Mouse (Mus musculus) heart, postnatal 4 days (tissue): ENCODE results near the gene Samhd1. TPM values are rescaled to one million over a fixed set of nuclear protein-coding genes. Genes with fewer than 3 reads are reported as not detected.

Experiments
- DNase-seq: peaks from one replicate; pipeline ENCODE4 v3.0.0; 2021
- total RNA-seq, 2 experiments: library from RNA; stranded (reverse); gene quantifications; 2 replicates each; pipeline ENCODE4 v1.2.3; 2021

Gene Samhd1
- total RNA-seq, 2 experiments from 2014 or later = 21.8 to 22.9 TPM

DNA sequence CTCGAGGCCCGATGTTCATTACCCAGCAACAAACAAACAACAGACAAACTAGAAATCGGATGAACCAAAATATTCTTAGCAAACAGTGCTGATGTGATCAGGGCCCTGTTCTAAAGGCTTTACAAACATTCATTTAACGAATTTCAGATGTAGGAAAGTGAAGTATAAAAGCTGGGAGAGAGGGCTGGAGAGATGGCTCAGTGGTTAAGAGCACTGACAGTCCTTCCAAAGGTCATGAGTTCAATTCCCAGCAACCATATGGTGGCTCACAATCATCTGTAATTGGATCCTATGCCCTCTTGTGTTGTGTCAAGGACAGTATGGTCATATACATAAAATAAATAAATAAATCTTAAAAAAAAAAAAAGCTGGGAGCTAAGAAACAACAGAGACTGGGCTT, 1.1 kb upstream of the Samhd1 start:
- DNase-seq = no peak

DNA sequence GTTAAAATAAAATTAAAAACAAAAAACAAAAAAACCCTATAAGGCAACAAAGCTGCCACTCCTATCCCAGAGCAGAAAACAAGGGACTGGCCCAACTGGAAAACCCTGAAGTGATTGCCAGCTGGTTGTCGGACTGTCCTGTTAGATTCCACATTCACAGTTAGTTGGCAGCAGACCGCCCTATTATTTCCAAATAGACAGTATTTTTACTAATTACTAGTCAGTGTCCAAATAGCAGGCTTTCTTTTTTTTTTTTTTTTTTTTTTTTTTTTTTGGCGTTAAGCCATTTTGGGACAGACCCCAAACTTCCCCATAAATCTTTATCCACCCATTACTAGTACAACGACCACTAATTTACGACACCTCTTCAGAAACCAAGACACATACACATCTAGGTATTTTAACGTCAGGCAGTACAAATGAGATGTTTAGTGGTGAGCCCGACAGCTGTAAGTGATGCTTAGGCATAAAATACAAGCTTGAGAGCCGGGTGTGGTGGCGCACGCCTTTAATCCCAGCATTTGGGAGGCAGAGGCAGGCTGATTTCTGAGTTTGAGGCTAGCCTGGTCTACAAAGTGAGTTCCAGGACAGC, 560 bp upstream of the Samhd1 start:
- peak; percentile 11 for DNase-seq

DNA sequence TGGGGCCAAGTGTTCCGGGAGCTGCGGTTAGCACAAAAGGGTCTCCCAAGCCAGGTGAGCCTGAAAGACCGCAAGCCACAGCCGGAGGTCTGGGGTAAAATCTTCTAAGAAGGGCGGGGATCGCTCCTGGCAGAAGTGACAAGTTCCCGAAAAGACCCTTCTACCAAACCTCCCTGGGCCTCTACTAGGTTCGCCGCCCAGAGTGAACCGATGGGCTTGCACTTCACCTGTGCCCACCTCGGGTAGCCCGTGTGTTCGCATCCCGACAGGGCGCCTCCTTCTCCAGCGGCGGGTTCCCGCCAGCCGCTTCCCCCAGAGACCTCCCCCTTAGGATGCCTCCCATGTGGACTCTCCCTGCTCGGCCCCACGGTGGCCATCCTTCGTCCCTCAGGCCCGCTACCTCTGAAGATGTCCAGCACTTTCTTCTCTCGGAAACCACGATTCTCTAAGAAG, 560 bp downstream of the Samhd1 start:
- peak; percentile 47 for DNase-seq

DNA sequence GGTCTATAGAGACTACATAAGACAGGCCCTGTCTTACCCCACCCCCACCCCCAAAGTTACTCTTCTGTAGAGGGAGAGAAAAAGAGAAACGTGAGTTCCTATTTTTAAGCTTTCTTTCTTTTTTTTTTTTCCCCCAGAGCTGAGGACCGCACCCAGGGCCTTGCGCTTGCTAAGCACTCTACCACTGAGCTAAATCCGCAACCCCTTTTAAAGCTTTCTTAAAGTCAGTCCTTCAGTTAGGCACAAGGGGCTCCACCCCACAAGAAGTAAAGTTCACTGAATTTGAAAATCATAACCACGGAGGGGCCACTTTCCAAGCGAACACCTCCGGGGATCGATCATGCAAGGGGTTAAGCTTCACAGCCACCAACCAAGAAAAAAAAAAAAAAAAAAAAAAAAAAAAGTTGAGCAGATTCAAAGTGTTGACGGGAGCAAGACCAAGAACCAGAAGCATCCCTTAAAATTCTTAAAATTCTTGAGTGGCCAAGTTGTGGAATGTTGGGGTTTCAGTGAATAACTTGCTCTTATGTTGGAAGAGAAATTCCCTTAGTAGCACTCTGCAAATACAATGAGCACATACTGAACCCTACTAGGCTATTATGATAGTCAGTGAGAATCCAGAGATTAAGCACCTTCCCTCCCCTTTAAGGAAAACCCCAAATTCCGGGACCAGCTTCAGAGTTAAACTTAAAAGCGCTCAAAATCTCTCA, 1.1 kb downstream of the Samhd1 start:
- DNase-seq = no peak

DNA sequence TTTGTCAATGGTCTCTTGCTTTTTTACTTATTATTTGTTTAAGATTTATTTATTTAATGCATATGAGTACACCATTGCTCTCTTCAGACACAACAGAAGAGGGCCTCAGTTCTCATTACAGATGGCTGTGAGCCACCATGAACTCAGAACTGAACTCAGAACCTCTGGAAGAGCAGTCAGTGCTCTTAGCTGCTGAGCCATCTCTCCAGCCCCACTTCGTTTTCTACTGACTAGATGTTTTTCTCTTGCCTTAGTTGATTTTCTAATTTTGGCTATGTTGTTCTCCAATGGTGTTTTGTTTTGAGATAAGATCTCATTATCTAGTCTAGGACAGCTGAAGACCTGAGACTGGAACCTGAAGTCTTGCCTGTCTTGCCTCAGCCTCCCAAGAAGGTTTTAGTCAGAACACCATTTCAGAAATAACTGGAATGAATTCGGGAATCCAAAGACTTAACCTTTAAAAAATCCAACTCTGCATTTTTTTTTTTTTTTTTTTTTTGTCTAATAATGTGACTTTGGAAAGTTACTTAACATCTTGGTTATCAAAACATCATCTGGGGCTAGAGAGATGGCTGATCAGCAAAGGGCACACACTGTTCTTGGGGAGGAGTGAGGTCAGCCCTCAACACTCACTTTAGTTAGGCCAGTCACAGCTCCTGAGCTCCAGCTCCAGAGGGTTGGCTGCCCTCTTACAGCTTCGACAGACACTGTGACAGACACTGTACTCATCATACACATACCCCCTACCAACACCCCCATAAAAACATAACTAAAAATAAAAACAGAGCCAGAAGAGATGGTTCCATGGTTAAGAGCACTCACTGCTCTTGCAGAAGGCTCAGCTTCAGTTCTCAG, 2.2 kb downstream of the Samhd1 start:
- no peak for DNase-seq

DNA sequence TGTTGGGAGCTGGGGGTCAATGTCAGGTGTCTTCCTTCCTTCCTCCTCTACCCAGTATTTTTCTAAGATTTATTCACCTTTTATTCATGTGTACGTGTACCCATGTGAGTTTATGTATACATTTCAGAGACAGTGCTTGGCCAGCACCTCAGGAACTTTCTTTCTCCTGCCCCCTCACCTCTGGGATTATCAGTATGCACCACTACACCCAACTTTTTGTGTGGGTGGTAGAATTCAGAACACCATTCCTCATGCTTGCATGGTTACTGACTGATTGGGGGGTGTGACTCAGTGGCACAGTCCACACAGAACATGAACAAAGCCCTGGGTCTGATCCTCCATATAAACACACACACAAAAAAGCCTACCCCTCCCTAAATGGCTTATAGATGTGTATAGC, 3.0 kb downstream of the Samhd1 start:
- DNase-seq = no peak

DNA sequence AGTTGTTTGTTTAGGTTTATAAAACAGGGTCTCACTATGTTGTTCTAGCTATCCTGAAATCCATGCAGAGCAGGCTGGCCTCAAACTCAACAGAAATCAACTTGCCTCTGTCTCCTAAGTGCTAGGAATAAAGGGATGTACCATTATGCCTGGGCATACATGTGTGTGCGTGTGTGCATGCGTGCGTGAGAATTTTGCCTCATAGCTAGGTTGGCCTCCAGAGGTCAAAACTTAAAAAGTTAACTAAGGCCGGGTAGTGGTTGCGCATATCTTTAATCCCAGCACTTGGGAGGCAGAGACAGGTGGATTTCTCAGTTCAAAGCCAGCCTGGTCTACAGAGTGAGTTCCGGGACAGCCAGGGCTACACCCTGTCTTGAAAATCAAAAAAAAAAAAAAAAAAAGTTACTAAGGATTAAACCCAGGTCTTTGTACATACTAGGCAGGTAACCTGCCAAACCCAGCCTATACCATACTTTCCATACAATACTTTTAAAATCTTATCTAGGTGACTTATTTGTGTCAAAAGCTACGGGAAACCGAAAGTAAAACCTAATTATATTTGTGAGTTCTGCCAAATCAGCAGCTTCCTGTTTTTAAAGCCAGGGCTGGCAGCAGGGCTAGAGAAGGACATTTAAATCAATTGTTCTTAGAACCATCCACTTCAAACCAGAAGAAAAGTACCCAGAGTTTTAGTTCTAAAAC, 4.1 kb downstream of the Samhd1 start:
- DNase-seq = peak; percentile 9

DNA sequence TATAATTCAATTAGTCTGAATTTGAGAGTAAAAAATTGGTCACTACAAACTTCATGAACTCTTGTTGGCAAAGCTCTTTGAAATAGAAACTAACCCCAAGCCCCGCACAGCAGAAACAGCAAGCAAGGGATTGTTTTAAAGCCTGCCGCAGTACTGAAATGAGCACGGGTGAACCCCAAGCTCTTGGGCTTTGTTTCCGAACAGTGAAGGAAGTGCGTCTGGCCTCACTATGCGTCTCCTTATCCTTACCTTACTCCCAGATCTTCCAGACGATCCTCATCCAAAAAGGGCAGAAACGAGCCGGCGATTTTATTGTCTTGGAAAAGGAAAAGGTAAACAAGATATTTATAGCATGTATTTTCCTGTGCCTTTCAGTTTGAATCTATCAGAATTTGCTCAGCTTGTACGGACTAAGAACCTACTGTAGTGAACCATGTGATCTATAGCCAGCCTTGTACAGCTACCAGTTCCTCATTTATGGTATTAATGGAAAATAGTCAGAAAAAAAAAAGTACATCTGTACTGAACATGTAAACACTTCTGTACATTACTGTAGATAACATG, 5.4 kb downstream of the Samhd1 start:
- DNase-seq = no peak

DNA sequence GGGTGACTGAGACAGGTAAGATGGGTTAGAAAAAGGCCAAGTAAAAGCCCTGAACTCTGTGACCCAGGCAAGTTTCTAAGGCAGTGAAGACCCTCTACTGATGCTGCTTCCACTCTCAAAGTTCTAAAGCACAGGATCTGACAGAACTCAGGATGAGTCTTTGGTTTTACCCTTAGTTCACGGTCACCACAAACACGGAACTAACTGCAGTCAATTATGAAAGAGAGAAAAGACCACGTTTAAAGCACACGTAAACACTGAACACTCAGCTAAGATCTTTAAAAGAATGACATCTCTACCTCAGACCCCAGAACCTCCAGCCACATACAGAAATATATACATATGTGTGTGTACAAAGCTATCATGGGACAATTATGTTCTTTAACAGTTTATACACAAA, 6.0 kb downstream of the Samhd1 start:
- no peak for DNase-seq

DNA sequence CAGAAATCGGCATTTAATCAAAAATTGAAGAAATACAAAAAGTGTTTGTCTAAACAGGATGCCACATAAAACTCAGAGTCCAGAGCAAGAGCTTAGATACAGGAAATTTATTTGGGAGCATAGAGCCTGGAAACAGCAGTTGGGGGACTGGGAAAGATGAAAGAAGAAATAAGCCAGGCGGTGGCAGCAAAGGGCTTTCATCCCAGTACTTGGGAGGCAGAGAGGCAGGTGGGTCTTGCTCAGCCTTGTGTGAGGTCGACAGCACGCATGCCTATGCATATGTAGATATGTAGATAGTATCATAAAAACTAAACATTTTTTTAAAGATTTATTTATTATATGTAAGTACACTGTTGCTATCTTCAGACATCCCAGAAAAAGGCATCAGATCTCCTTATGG, 7.0 kb downstream of the Samhd1 start:
- no peak for DNase-seq

DNA sequence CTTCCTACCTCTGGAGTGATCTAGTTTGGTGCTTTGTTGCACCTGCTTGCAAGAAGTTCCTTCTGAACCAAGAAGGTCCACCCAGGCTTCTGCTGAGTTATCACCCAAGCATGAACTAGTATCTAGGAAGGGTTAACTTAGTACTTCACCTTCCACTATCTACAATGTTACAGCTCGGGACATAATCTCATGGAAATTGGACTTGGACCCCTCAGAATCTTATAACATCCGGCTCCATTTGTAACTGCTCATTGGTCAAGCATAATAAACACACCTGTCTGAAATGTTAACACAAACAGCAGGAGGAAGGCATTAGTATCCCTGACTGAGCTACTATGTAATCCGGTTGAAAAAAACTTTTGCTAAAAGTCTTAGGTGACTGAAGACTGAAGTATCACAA, 7.7 kb downstream of the Samhd1 start:
- DNase-seq = no peak

DNA sequence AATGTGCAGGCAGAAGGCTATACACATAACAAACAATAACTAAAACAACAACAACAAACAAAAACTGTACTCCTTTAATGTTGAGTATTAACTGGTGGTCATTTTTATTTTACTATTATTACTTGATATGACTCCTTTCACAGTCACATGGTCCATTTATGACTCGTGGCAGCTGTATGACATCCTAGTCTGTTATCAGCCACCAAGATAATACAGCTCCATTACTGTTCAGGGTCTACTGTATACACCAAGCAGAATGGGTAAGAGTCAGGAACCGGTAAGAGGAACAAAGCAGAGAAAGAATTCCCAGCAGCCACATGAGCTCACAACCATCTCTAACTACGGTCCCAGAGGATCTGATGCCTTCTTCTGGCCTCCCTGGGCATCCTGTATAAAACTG, 9.8 kb downstream of the Samhd1 start:
- DNase-seq = no peak

DNA sequence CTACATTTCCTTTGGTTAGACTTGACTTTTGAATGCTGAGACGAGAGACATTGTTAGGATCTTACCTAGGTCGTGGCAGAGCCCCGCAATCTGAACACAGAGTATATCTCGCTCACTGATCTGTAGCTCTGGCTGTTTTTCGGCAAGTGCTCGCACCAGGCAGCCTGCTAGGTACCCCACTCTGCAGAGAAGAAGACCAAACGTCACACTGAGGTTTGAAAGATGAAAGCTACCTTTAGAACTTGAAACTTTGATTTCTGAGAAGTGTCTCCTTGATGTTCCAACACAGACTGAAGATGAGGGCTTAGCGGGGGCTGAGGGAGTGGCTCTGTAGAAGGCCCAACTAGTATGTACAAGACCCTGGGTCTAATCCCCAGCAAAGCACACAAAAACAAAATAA, 13.3 kb downstream of the Samhd1 start:
- DNase-seq = no peak

DNA sequence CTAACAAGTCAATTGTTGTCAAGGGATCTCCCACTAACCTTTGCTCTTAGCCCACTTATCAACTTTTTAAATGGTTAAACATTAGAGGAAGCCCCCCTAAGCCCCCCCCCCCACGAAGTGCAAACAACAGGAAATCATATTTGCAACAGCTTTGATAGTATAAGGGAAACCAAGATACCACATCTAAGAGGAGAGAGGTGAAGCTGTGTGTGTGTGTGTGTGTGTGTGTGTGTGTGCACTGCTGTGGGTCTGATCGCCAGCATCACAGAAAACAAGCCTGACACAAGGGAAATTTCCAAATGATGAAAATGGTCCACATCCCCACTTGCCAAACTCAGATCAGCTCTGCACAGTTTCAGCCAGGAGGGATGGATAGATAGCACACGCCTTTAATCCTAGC, 16.0 kb downstream of the Samhd1 start:
- no peak for DNase-seq

DNA sequence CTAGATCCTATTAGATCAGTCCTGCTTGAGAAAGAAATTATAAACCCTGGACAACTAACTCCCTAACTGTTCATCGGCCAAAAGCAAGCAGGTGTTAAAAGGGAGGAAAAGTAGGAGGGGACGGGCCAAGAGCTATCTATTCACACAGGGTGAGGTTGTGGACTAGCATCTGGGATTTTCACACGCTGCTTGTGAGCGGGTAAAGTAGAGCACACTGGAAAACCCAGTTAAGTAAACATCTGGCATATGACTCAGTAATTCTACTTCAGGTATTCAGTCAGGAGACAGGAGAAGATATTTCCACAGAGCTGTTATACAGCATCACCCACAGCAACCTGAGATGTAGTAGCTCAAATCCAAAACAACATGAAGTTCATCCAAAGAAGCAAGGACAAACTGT, 16.5 kb downstream of the Samhd1 start:
- no peak for DNase-seq

DNA sequence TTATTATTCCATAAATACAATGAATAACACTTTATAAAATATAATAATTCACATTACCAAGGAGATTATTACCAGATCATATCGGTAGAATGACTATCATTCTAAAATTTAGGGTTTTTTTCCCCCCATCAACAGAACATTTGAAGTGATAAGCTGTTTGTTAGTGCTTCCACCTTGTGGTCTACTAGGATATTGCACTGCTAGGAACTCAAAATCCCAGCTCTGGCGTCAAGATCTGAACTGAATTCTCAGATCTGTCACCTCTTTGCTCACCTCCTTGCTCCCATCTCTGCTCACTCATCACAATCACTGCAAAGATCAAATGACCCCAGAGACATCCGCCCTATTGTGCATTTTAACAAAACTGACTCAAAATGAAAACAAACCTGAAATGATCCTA, 18.1 kb downstream of the Samhd1 start:
- no peak for DNase-seq

DNA sequence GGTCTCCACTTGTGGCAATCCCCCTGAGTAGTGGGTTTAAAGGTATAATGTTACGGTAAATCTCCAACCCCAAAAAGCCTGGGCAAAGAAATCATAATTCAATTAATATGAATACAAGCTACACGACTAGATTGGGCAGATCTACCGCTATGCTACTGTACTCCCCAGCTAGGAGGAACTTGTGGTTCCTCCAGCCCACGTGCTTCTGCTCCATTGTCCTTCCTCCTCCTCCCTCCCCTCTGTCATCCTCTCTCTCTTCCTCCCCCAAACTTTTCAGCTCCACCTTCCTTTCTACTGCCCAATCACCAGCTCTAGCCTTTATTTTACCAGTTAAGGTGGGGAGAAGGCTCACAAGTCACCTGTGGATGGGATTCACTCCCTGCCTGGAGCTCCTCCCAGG, 26.8 kb downstream of the Samhd1 start:
- DNase-seq = no peak

DNA sequence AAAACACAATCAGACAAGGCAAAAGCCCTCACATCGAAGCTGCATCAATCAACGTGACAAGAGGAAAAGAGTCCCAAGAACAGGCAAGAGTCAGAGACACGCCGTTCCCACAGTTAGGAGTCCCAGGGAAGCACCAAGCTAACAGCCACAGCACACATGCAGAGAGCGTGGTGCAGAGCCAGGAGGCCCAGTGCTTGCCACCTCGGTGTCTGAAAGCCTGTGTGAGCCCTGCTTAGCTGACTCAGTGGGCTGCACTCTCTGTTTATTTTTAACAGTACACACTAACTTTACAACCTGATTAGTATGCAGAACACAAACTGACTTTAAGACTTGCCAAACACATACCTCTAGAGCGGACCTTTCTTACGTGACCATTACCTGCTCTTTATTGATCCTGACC, 30.6 kb downstream of the Samhd1 start:
- no peak for DNase-seq

DNA sequence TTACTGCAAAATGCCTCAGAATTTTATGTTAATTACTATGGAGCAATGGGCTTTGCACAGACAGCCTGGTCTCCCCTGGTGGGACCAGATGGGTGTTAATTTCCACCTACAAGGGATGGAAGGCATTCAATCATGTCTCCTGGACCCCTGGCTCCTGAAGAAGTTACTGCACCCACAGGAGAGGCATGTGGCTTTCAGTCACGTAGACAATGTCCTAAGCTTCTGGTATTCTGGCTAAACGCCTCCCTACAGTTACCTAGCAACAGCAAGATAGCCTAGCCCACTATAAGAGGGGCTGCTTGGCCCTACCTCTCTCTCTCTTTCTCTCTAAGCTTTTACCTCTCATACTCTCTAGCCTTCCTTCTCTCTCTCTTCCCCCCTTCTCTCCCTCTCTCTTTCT, 32.8 kb downstream of the Samhd1 start:
- no peak for DNase-seq

DNA sequence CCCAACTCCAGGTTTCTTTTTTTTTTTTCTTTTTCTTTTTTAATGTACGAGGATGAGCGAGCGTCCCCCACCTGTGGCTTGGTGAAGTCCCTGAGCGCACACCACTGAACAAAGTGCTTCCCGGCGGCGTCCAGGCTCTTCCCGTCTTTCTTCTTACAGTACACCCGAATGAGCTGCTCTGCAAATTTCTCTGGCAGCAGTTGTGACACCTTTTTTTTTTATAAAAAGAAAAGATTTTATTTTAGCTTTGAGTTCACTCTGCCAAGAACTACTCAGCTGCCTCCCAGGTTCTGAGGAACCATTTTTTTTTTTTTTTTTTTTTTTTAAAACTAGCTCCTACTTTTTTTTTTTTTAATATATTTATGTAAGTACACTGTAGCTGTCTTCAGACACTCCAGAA, 33.4 kb downstream of the Samhd1 start:
- no peak for DNase-seq

DNA sequence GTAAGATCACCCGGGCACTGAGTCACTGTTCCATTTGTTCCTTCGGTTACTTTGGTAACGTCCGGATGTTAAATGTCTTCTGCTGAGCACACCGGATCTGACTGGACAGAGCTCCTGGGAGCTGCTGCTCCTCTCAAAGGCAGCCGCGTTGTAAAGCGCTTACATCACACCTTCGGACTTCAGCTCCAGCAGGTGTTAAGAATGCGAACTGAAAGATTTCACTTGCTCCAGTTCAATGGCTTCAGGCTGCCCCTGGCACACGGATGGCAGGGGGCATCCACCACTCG, 34.8 kb downstream of the Samhd1 start:
- no peak for DNase-seq

DNA sequence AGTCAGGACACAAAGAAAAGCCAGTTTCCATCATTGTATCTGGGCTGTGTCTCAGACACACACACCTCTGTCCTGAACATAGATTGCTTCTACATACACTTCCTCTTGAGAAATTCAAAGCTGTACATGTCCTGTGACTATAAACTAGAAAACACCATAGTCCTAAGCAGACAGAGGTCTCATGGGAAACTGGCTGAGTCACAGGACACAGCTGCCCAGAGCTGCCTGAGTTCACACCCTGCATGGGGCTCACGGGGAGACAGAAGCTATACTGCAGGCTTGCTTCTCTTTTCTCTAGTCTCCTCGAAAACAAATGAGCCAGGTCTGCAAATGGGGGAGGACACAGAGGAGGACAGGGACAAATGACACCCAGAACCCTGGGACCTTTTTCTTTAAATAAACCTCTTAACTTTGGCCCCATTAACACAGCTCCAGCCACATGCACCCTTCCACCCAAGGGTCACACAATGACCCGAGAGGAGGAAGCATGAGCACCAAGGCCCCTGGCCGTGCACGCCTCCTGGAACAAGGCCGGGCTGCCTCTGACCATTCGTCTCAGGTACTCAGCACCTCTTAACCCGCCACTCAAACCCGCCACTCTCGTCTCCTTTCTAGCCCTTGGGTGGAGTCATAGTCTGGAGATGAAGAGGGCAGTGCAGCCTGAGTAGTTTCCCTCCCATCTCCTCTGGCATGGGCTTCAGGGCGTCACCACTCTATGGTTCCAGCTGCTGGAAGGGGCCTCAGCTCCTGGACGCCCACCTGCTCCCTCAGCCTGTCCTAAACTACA, 35.3 kb downstream of the Samhd1 start:
- no peak for DNase-seq
